Mouse (Mus musculus) embryonic facial prominence, embryonic 11.5 days (tissue): ENCODE results near the gene Fsip1. TPM values are rescaled to one million over a fixed set of nuclear protein-coding genes. Genes with fewer than 3 reads are reported as not detected.

Experiments
- ATAC-seq: fragments of 200-750 bp; cut with Nextera tagmentation; replicated peaks from 2 replicates; pipeline ENCODE4 v1.8.0; 2017; ENCODE audit warnings: low read depth; ENCODE audit not compliant: insufficient number of reproducible peaks, low FRiP score, low TSS enrichment
- DNase-seq: peaks from one replicate; pipeline ENCODE4 v3.0.0-alpha.2; 2015; ENCODE audit warnings: low spot score
- H3K27ac ChIP-seq: fragments of 300-500 bp; sonication (generic); replicated peaks from 2 replicates; pipeline ENCODE4 v1.5.1; 2014; ENCODE audit warnings: mild to moderate bottlenecking, low read depth, low read length, control low read depth
- H3K27me3 ChIP-seq: fragments of 300-500 bp; sonication (generic); 2 replicates; pipeline ENCODE4 v1.6.1; 2014; ENCODE audit warnings: mild to moderate bottlenecking, low read length, moderate library complexity, mixed read lengths; ENCODE audit not compliant: control insufficient read depth, insufficient read depth
- H3K36me3 ChIP-seq: fragments of 300-500 bp; sonication (generic); replicated peaks from 2 replicates; pipeline ENCODE4 v1.6.1; 2014; ENCODE audit warnings: low read depth, mild to moderate bottlenecking, low read length, moderate library complexity, mixed read lengths; ENCODE audit not compliant: control insufficient read depth, insufficient read depth
- H3K4me1 ChIP-seq: fragments of 300-500 bp; sonication (generic); 2 replicates; pipeline ENCODE4 v1.6.1; 2014; ENCODE audit warnings: low read length, mixed read lengths; ENCODE audit not compliant: control insufficient read depth, insufficient read depth
- H3K4me2 ChIP-seq: fragments of 300-500 bp; sonication (generic); 2 replicates; pipeline ENCODE4 v1.6.1; 2014; ENCODE audit warnings: low read depth, mild to moderate bottlenecking, control low read depth, low read length, moderate library complexity
- H3K4me3 ChIP-seq: fragments of 300-500 bp; sonication (generic); 2 replicates; pipeline ENCODE4 v1.5.1; 2014; ENCODE audit warnings: low read depth, low read length, control low read depth
- H3K9ac ChIP-seq: fragments of 300-500 bp; sonication (generic); replicated peaks from 2 replicates; pipeline ENCODE4 v1.6.1; 2014; ENCODE audit warnings: mild to moderate bottlenecking, control low read depth, low read length
- H3K9me3 ChIP-seq: fragments of 300-500 bp; sonication (generic); replicated peaks from 2 replicates; pipeline ENCODE4 v1.6.1; 2016; ENCODE audit warnings: mild to moderate bottlenecking, low read length, inconsistent platforms, mixed read lengths; ENCODE audit not compliant: control insufficient read depth
- WGBS: fragments of 180-500 bp; shearing (Covaris S2); extraction: QIAGEN DNeasy Blood & Tissue Kit; methylation state at CpG from one replicate; pipeline ENCODE4 v1.1.7; 2014; 5-methylcytosine and 5-hydroxymethylcytosine counted together
- polyA plus RNA-seq: library from polyadenylated mRNA; unstranded; fragments of >200 nt; fragmentation: Nextera tagmentation; extraction: Ambion mirVana; gene quantifications from 2 replicates; pipeline ENCODE4 v1.2.1, GENCODE M21; 2014

The Fsip1 gene
- polyA plus RNA-seq, 1 experiment from 2014 or later, result 2.3 TPM

DNA sequence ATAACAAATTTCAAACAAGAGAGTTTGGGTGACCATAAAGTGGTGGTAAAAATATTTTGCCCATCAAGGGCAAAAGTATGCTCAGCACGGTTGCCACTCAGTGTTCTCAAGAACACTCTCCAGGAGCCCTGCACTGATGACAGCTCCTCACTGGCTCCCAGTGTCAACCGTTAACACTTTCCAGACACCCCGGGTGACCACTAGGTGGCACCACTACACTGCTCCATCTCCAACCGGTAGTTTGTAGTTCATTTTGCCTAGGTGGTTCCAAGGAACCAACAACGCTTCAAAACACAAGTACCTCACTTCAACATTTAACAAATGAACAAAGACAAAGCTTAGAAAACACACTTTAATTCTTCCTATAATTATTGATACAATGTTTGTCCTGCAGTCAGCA, 56.9 kb downstream of the Fsip1 start:
- no peak overlapping the region for H3K27ac ChIP-seq
- ATAC-seq (0 out of 2 replicates have a peak, but pooled peaks have one; percentile 57), DNase-seq (peak; percentile 88)
- no peaks in the 10 kb centered on the region; the same call in 1 of the 2 replicates for H3K4me1 ChIP-seq
- H3K9me3 ChIP-seq, result no peaks in the 10 kb centered on the region
- H3K4me3 ChIP-seq, result no peak overlapping the region
- H3K27me3 ChIP-seq, result no peaks in the 10 kb centered on the region
- H3K36me3 ChIP-seq, result no peaks in the 10 kb centered on the region
- WGBS, result 12% methylated on average over 5 of the region's 5 CpGs
- H3K4me2 ChIP-seq, result no peak overlapping the region
- no peak overlapping the region for H3K9ac ChIP-seq

DNA sequence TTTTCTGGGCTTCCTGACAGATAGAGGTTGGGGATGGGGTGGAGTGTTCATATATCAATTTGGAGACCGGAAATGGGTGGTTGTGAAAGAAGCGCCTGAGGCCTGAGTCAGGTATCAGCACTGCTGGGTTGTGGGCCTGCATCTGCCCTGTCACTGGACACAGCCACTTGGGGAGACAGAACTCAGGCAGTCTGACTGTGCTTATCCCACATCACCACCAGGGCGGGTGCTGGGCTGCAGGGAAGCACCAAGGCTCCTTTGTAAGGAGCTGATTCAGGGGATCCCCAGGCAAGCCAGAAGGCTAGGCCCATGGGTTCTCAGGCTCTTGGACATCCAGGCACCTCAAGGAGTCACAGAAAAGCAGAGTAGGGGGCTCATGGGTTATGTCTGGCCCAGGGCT, 59.8 kb downstream of the Fsip1 start:
- WGBS, result 87% methylated on average over 3 of the region's 3 CpGs
- no peak for ATAC-seq
- H3K27me3 ChIP-seq, result no peaks in the 10 kb centered on the region
- no peak overlapping the region for H3K4me3 ChIP-seq
- DNase-seq, result no peak
- no peaks in the 10 kb centered on the region for H3K4me1 ChIP-seq
- no peak overlapping the region for H3K4me2 ChIP-seq
- no peaks in the 10 kb centered on the region for H3K36me3 ChIP-seq
- H3K9ac ChIP-seq, result no peak overlapping the region
- no peak overlapping the region for H3K27ac ChIP-seq
- no peaks in the 10 kb centered on the region for H3K9me3 ChIP-seq

DNA sequence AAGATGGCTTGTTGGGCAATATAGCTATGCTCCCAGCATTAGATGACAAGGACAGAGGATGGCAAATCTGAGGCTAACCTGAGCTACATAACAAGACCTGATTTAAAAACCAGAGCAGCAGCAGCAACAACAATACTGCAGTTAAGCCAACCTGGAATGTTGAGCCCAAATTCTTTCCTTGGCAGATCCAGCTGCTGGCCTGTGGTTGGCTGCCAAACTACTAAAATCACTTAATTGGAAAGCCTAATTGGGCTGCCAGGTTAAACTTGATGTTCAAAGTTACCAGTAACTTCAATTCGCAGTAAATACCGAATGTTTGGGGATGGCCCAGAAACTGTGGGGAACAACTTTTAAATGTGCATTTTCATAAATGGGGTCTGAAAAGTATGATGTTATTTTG, 74.6 kb downstream of the Fsip1 start:
- Histone ChIP-seq H3K36me3 (no peaks in the 10 kb centered on the region), H3K27me3 (no peaks in the 10 kb centered on the region), H3K4me3 (no peak overlapping the region), H3K4me1 (no peaks in the 10 kb centered on the region), H3K4me2 (no peak overlapping the region), H3K27ac (no peak overlapping the region), H3K9ac (no peak overlapping the region), H3K9me3 (no peaks in the 10 kb centered on the region)
- DNase-seq, result no peak
- no peak for ATAC-seq
- WGBS, result 77% methylated on average over 2 of the region's 2 CpGs

DNA sequence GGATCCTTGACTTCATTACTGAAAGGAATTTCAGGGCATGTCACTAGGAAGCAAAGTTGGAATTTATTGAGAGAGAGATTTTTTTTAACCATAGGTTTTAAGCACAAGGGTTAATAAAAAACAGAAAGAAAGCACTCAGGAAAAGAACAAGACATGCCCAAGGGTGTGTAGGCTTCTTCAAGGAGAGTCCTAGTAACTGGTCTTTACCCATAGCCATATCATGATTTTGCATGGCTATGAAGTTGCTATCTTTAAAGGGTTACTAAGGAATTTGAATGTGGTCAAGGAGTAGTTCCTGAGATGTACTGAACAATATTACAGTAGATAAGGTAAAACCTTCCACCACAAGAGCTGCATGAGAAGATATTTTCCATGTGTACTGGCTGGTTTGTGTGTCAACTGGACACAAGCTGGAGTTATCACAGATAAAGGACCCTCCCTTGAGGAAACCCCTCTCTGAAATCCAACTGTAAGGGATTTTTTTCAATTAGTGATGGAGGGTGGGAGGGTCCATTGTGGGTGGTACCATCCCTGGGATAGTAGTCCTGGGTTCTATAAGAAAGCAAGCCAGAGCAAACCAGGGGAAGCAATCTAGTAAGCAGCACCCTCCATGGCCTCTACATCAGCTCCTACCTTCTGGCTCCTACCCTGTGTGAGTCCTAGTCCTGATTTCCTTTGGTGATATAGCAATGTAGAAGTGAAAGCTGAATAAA, 76.7 kb downstream of the Fsip1 start:
- Histone ChIP-seq H3K4me2 (peak overlapping the region; percentile 34), H3K27me3 (no peaks in the 10 kb centered on the region), H3K9me3 (no peaks in the 10 kb centered on the region), H3K9ac (no peak overlapping the region), H3K4me1 (no peaks in the 10 kb centered on the region), H3K36me3 (no peaks in the 10 kb centered on the region), H3K4me3 (0 out of 2 replicates have a peak overlapping the region, but pooled peaks have one; percentile 14), H3K27ac (no peak overlapping the region)
- DNase-seq (no peak), ATAC-seq (no peak; the same call in 1 of the 2 replicates)

DNA sequence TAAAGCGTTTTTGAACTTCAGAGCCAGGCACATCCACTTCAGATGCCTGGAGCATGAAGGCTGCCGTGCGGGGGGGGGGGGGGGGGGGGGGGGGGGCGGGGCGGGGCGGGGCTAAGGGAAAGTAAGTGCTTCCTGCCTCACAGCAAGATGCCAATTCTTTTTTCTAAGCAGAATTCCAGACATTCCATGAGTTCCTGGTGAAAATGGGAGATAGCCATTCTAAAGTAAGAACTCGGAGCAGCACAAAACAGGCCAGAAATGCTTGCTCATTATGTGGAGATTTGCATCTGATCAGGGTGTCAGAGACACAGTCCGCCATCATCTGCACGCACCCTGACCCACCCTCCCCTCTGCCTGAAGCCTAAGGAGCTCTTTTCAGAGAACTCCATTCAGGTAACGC, 77.3 kb downstream of the Fsip1 start:
- WGBS, result under 1% methylated on average over 9 of the region's 10 CpGs
- DNase-seq, result peak; percentile 63
- Histone ChIP-seq H3K27me3 (no peaks in the 10 kb centered on the region), H3K36me3 (no peaks in the 10 kb centered on the region), H3K4me3 (0 out of 2 replicates have a peak overlapping the region, but pooled peaks have one; percentile 14), H3K9ac (no peak overlapping the region), H3K9me3 (no peaks in the 10 kb centered on the region), H3K4me1 (no peaks in the 10 kb centered on the region), H3K27ac (no peak overlapping the region), H3K4me2 (peak overlapping the region; percentile 34)
- ATAC-seq, result peak; percentile 67; the same call in 1 of the 2 replicates

DNA sequence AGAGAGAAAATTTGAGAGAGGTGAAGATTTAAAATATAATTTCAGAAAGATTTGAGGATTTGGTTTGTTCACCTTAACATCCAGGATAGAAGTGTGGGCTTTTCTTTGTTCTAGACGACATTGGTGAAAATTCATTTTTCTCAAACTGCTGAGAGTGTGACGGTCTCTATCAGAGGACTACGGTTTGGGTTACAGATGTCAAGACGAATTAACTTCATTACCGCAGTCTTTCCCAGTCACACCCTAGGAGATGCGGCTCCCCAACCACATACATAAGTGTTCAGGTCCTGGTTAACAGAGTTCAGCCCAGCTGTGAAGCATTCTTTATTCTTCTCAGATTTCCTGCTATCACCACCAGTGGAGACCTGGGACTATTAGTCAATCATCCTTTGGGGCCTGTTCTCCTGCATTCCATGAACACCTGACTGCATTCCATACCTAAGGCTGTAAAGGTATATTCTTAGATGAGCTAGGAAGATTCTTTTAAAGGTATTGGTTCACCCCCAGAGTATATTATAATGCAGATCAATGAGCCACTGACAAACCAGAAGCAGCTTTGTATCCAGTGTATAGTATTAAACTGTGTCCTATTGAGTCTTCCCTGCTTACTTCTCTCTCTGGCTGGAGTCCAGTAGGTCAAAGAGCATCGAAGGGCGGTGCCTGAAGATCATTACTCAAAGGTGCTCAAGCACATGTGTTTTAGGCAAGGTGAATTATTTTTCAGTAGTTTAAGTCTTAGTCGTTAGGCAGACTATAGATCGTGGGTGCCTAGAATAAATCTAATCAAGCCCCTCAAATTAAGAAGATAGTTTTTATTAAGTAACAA, 82.0 kb downstream of the Fsip1 start:
- Histone ChIP-seq H3K9ac (no peak overlapping the region), H3K36me3 (no peaks in the 10 kb centered on the region), H3K4me1 (no peaks in the 10 kb centered on the region), H3K27ac (no peak overlapping the region), H3K9me3 (no peaks in the 10 kb centered on the region), H3K4me3 (no peak overlapping the region), H3K27me3 (no peaks in the 10 kb centered on the region), H3K4me2 (no peak overlapping the region)
- DNase-seq (peak; percentile 42), ATAC-seq (no peak)
- WGBS, result 68% methylated on average over 10 of the region's 10 CpGs

DNA sequence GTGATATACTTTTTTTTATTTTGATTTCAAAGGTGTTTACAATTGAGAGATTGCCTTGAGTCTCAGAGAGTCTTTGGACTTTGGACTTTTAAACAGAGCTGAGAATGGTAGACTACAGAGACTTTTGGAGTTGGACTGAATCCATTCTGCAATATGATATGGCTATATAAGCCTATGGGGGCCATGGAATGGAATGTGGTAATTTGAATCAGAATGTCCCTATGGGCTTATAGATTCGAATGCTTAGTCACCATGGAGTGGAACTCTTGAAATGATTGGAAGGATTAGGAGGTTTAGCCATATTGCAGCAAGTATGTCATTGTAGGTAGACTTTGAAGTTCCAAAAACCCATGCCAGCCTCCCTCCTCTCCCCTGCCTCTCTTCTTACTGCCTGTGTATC, 88.5 kb downstream of the Fsip1 start:
- no peak overlapping the region for H3K9ac ChIP-seq
- H3K27me3 ChIP-seq, result no peaks in the 10 kb centered on the region
- H3K36me3 ChIP-seq, result no peaks in the 10 kb centered on the region
- no peak overlapping the region for H3K4me3 ChIP-seq
- H3K27ac ChIP-seq, result no peak overlapping the region
- 50% methylated on average over 1 of the region's 1 CpGs for WGBS
- no peak overlapping the region for H3K4me2 ChIP-seq
- H3K9me3 ChIP-seq, result no peaks in the 10 kb centered on the region
- peak; percentile 7 for DNase-seq
- no peaks in the 10 kb centered on the region for H3K4me1 ChIP-seq
- no peak for ATAC-seq

DNA sequence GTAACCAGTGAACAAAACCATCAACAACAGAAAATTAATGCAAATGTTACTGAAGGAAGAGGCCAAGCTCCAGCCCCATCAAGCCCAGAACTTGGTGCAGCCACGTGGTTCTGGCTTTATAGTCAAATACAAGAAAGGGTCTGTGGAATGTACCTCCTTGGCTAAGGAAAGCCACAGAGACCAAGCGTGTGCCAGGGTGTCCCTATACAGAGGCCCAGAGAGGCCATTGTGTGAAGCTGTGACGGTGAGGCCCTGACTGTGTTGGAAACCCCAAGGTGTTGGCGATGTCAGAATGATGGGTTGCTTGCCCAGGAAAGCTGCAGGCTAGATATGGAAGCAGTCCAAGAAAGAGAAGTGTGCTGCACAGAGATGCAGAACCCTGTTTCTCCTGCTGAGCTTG, 89.0 kb downstream of the Fsip1 start:
- H3K4me1 ChIP-seq, result no peaks in the 10 kb centered on the region
- H3K36me3 ChIP-seq, result no peaks in the 10 kb centered on the region
- ATAC-seq, result no peak
- no peak for DNase-seq
- H3K9me3 ChIP-seq, result no peaks in the 10 kb centered on the region
- no peak overlapping the region for H3K4me3 ChIP-seq
- 86% methylated on average over 4 of the region's 4 CpGs for WGBS
- no peak overlapping the region for H3K27ac ChIP-seq
- no peaks in the 10 kb centered on the region for H3K27me3 ChIP-seq
- H3K4me2 ChIP-seq, result no peak overlapping the region
- H3K9ac ChIP-seq, result no peak overlapping the region
